Comparison of ENCODE assay signal across 1 mouse cellular context in the genomic region with DNA sequence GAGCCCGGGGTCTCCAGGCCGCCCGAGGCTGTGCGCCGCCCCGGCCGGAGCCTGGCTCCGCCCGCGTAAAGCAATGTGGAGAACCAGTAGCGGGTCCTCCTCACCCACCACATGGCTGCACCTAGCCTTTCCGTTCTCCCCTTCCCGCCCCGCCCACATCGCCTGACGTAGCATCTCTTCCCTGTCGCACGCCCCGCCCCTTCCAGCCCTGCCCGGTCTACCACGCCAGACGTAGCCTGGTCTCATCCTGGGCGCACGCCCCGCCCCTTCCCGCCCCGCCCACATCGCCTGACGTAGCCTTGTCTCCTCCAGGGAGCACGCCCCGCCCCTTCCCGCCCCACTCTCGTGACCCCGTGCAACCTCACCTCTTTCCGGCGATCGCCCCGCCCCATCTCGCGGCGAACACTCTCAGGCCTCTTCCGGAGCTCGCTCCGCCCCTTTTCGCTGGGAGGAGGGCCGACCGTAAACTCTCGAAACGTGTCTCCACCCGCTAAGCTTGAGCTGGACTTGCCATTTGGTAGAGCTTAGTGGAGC.
TF ChIP-seq lines count a peak whose summit lies in the region.

Spata5 (plus strand) TSS at position 439 of the 534 bp plus-strand sequence.

TF ChIP-seq in MEL, 35 proteins besides CTCF, POLR2A, EP300 and RAD21 (continued from another document):
- TF ChIP-seq MYB (IDR thresholded peaks at IDR 0.05; ENCODE audit: low read depth, low read length), result no peak
- TF ChIP-seq TAL1 (IDR thresholded peaks at IDR 0.05; ENCODE audit: low read length), result no peak
- TF ChIP-seq CHD1 (IDR thresholded peaks at IDR 0.05; ENCODE audit: low read depth, low read length), result no peak
- TF ChIP-seq JUND (IDR thresholded peaks at IDR 0.05; ENCODE audit: low read depth, low read length), result no peak
- no peak for TF ChIP-seq USF2 (IDR thresholded peaks at IDR 0.05; ENCODE audit: borderline replicate concordance in 1 of 2, insufficient read depth in 1 of 2, low read depth in 1 of 2, low read length in 2 of 2)
- TF ChIP-seq UBTF (IDR thresholded peaks at IDR 0.05; ENCODE audit: borderline replicate concordance, insufficient read depth, low read depth, low read length), result no peak
- TF ChIP-seq RCOR1 (IDR thresholded peaks at IDR 0.05; ENCODE audit: low read depth, low read length), result no peak
- no peak for TF ChIP-seq MAZ (IDR thresholded peaks at IDR 0.05; ENCODE audit: low read depth, low read length)
- no peak for TF ChIP-seq ZMIZ1 (IDR thresholded peaks at IDR 0.05; ENCODE audit: low read depth, low read length)
- TF ChIP-seq SIN3A (IDR thresholded peaks at IDR 0.05; ENCODE audit: low read length), result 0 out of 2 replicates have a peak, but pooled peaks have one; percentile 27
TF ChIP-seq in MEL: peak in this region for 8.
